Mouse (Mus musculus): Measurements from ENCODE around the gene Slc1a2. TPM values are rescaled to one million over a fixed set of nuclear protein-coding genes. Genes with fewer than 3 reads are reported as not detected.

The Slc1a2 gene
- total and polyA plus RNA-seq, 3 experiments = 0.08 TPM; not detected in 2

DNA sequence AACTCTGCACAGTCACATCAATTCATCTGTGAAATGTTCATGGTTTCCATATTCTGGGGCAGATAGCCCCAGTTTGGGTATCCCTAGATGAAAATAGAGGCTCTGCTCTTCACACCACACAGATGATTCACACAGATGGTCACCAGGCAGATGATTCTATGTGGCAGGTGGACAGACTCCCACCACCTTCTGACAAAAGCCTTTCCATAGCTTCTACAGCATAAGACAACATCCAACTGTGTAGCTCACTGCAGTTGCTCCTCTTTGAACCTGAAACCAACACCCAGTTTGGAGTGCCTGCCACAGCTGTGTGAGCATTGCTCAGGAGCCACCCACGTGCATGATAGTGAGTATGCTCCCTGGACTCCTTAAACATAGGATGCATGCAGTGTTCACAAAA, 46.3 kb downstream of the Slc1a2 start:
- H3K9ac ChIP-seq (ENCODE audit: control insufficient read depth, low read depth, low read length, poor library complexity, severe bottlenecking) = no peak overlapping the region
- no peak overlapping the region for H3K27ac ChIP-seq (ENCODE audit: control insufficient read depth, low read depth, low read length)
- TF ChIP-seq E2F4 (IDR thresholded peaks at IDR 0.05; ENCODE audit: borderline replicate concordance, low read depth, low read length) (no peak), CHD2 (IDR thresholded peaks at IDR 0.05; ENCODE audit: low read length) (no peak), POLR2AphosphoS2 (IDR thresholded peaks at IDR 0.05; ENCODE audit: low read length) (no peak), POLR2AphosphoS5 (IDR thresholded peaks at IDR 0.05; ENCODE audit: borderline replicate concordance, low read depth, low read length) (no peak), USF1 (IDR thresholded peaks at IDR 0.05; ENCODE audit: low read depth, low read length) (no peak), MYB (IDR thresholded peaks at IDR 0.05; ENCODE audit: low read depth, low read length) (no peak), CHD1 (IDR thresholded peaks at IDR 0.05; ENCODE audit: low read depth, low read length) (no peak), ZC3H11A (IDR thresholded peaks at IDR 0.05; ENCODE audit: low read depth, low read length) (no peak), SMC3 (IDR thresholded peaks at IDR 0.05; ENCODE audit: low read depth, low read length) (no peak), MEF2A (IDR thresholded peaks at IDR 0.05; ENCODE audit: extremely low read depth, insufficient replicate concordance, low read depth, low read length, poor library complexity, severe bottlenecking) (no peak), TBP (IDR thresholded peaks at IDR 0.05; ENCODE audit: low read depth, low read length) (no peak), KAT2A (conservative IDR thresholded peaks at IDR 0.05; ENCODE audit: low read depth, low read length) (no peak), MAZ (IDR thresholded peaks at IDR 0.05; ENCODE audit: low read depth, low read length) (no peak), TAL1 (IDR thresholded peaks at IDR 0.05; ENCODE audit: low read length) (no peak)
- H3K4me3 ChIP-seq (ENCODE audit: control insufficient read depth in 1 of 2, insufficient read depth in 1 of 2, low read depth in 2 of 2, low read length in 2 of 2) = no peak overlapping the region
- H3K27me3 ChIP-seq (ENCODE audit: control insufficient read depth in 1 of 2, insufficient read depth in 2 of 2, low read length in 2 of 2) = peaks cover 1 to 5% of the 10 kb centered on the region in 2 experiments; a peak in 3 of 4 replicates
- H3K9me3 ChIP-seq (replicated peaks; ENCODE audit: insufficient read depth, low read length) = no peaks in the 10 kb centered on the region
- H3K4me1 ChIP-seq (ENCODE audit: control insufficient read depth in 1 of 2, insufficient read depth in 2 of 2, low read length in 2 of 2) = no peaks in the 10 kb centered on the region
- H3K79me2 ChIP-seq (ENCODE audit: control insufficient read depth, insufficient read depth, low read length, poor library complexity) = no peaks in the 10 kb centered on the region
- H3K36me3 ChIP-seq (ENCODE audit: control insufficient read depth in 1 of 2, insufficient read depth in 2 of 2, low read length in 2 of 2) = no peaks in the 10 kb centered on the region
- DNase-seq (ENCODE audit: low read depth, low spot score) = no peak

DNA sequence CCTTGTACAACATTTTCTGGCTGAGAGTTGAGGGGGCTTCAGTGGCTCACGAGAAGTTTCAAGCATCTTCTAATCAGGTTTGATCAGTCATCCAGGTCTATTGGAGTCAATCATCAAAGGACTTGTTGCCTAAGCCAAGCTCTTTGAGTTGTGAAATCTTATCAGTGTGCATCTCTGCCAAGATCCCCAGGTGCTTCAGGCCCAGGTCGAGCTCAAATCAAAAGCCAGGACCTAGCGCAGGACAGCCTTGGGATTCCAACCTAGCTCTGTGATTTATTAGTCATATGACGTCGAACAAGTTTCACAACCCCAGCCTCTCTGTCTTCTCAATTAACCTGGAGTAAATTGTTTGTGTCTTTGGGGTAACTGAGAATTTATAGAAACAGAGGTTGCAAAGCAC, 53.1 kb downstream of the Slc1a2 start:
- no peak overlapping the region for H3K9ac ChIP-seq (ENCODE audit: control insufficient read depth, low read depth, low read length, poor library complexity, severe bottlenecking)
- no peak overlapping the region for H3K27ac ChIP-seq (ENCODE audit: control insufficient read depth, low read depth, low read length)
- no peaks in the 10 kb centered on the region for H3K79me2 ChIP-seq (ENCODE audit: control insufficient read depth, insufficient read depth, low read length, poor library complexity)
- H3K36me3 ChIP-seq (ENCODE audit: control insufficient read depth in 1 of 2, insufficient read depth in 2 of 2, low read length in 2 of 2) = no peaks in the 10 kb centered on the region
- TF ChIP-seq ZKSCAN1 (IDR thresholded peaks at IDR 0.05; ENCODE audit: low read depth, low read length) = no peak
- no peak for TF ChIP-seq TCF12 (IDR thresholded peaks at IDR 0.05; ENCODE audit: low read depth, low read length)
- no peak for TF ChIP-seq TBP (IDR thresholded peaks at IDR 0.05; ENCODE audit: low read depth, low read length)
- no peak for TF ChIP-seq MEF2A (IDR thresholded peaks at IDR 0.05; ENCODE audit: extremely low read depth, insufficient replicate concordance, low read depth, low read length, poor library complexity, severe bottlenecking)
- no peak for TF ChIP-seq SMC3 (IDR thresholded peaks at IDR 0.05; ENCODE audit: low read depth, low read length)
- no peak for TF ChIP-seq HCFC1 (IDR thresholded peaks at IDR 0.05; ENCODE audit: low read depth, low read length)
- no peak for TF ChIP-seq CHD1 (IDR thresholded peaks at IDR 0.05; ENCODE audit: low read depth, low read length)
- no peak for TF ChIP-seq RAD21 (IDR thresholded peaks at IDR 0.05; ENCODE audit: low read depth, low read length)
- no peak for TF ChIP-seq MYC (IDR thresholded peaks at IDR 0.05; ENCODE audit: low read depth, low read length)
- TF ChIP-seq ETS1 (IDR thresholded peaks at IDR 0.05; ENCODE audit: low read depth, low read length) = no peak
- TF ChIP-seq POLR2AphosphoS2 (IDR thresholded peaks at IDR 0.05; ENCODE audit: low read length) = no peak
- no peak for TF ChIP-seq BHLHE40 (IDR thresholded peaks at IDR 0.05; ENCODE audit: borderline replicate concordance, low read depth, low read length)
- no peak for TF ChIP-seq ZMIZ1 (IDR thresholded peaks at IDR 0.05; ENCODE audit: low read depth, low read length)
- H3K9me3 ChIP-seq (replicated peaks; ENCODE audit: insufficient read depth, low read length) = no peaks in the 10 kb centered on the region
- no peak overlapping the region for H3K4me3 ChIP-seq (ENCODE audit: control insufficient read depth in 1 of 2, insufficient read depth in 1 of 2, low read depth in 2 of 2, low read length in 2 of 2)
- no peaks in the 10 kb centered on the region for H3K4me1 ChIP-seq (ENCODE audit: control insufficient read depth in 1 of 2, insufficient read depth in 2 of 2, low read length in 2 of 2)
- no peak for DNase-seq (ENCODE audit: low read depth, low spot score)
- peaks cover 4 to 12% of the 10 kb centered on the region in 2 experiments for H3K27me3 ChIP-seq (ENCODE audit: control insufficient read depth in 1 of 2, insufficient read depth in 2 of 2, low read length in 2 of 2)

All from MEL (cell line).